Mouse (Mus musculus): ENCODE results near the gene Ctbs. TPM values are rescaled to one million over a fixed set of nuclear protein-coding genes. Genes with fewer than 3 reads are reported as not detected.

Gene Ctbs
- polyA plus RNA-seq, 1 experiment from 2014 or later = 8.3 TPM

DNA sequence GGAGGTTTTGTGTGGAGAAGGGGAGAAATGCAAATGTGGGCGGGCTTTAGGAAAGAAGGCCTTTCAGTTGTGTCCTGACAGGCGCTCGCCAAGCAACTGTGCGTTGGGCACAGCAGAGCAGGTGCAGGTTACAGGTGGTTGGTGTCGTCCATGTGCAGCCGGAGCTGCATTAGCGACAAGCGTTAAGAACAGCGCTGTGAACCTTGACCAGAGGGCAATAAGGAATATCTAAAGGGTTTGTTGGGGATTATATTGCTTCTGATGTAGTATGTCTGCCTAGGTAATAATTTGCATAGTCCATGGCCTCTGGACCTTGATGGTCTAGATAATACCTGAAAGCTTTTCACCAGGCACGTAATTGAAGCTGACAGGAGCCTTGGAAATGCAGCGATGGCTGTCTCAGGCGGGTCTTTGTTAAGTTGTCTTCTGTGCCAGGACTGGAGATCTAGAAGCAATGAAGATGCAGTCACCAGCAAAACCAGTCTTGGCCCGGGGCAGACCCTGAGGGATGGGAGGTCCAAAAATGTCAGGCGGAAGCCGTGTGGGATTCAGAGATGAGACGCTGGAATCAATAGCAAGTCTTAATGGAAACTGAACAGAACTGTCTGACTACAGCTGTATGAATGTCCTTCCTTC lies 42.4 kb upstream of the Ctbs start:
- WGBS = 42% methylated on average over 16 of the region's 16 CpGs
- ATAC-seq = peak; percentile 79
- H3K9ac ChIP-seq (ENCODE audit: low read depth, low read length) = no peak overlapping the region; the same call in 1 of the 2 replicates
- peaks cover 5% of the 10 kb centered on the region; the same call in 1 of the 2 replicates for H3K4me1 ChIP-seq (replicated peaks; ENCODE audit: control insufficient read depth, insufficient read depth, low read length)
- peak overlapping the region; percentile 89 for H3K27ac ChIP-seq (ENCODE audit: low read depth, low read length)
- no peaks in the 10 kb centered on the region for H3K9me3 ChIP-seq (ENCODE audit: control insufficient read depth)
- TF ChIP-seq CTCF (IDR thresholded peaks at IDR 0.05; ENCODE audit: low read depth) = no peak
- H3K27me3 ChIP-seq (replicated peaks; ENCODE audit: control insufficient read depth, insufficient read depth, low read length) = no peaks in the 10 kb centered on the region
- H3K4me2 ChIP-seq (replicated peaks; ENCODE audit: low read depth) = peak overlapping the region; percentile 55
- H3K36me3 ChIP-seq (ENCODE audit: control insufficient read depth, insufficient read depth) = no peaks in the 10 kb centered on the region
- 0 out of 2 replicates have a peak overlapping the region, but pooled peaks have one; percentile 16 for H3K4me3 ChIP-seq (ENCODE audit: low read depth, low read length)

DNA sequence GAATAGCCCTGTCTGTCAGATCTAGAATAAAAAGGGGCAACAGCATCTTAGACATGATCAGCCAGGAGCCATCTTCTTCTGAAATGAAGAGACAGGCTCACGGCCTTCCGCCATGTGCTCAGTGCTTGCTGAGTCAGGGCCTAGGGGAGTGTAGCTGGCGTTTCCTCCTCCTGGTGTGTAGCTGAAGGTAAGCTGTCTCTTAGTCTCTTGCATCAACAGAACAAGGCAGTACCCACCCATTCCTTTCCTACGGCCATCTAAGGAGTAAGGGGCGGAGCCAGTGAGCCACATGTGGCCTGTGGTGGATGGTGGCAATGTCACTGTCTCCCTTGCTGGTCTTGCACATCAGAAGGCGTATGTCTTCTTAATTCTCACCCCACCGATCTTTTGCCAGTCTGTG lies 39.5 kb upstream of the Ctbs start:
- H3K27me3 ChIP-seq (replicated peaks; ENCODE audit: control insufficient read depth, insufficient read depth, low read length) = no peaks in the 10 kb centered on the region
- no peak overlapping the region for H3K4me2 ChIP-seq (replicated peaks; ENCODE audit: low read depth)
- ATAC-seq = no peak
- H3K4me1 ChIP-seq (replicated peaks; ENCODE audit: control insufficient read depth, insufficient read depth, low read length) = peaks cover 7% of the 10 kb centered on the region; the same call in 1 of the 2 replicates
- TF ChIP-seq CTCF (IDR thresholded peaks at IDR 0.05; ENCODE audit: low read depth) = no peak
- no peaks in the 10 kb centered on the region for H3K36me3 ChIP-seq (ENCODE audit: control insufficient read depth, insufficient read depth)
- H3K9me3 ChIP-seq (ENCODE audit: control insufficient read depth) = no peaks in the 10 kb centered on the region
- H3K27ac ChIP-seq (ENCODE audit: low read depth, low read length) = peak overlapping the region; percentile 41; the same call in 1 of the 2 replicates
- no peak overlapping the region for H3K4me3 ChIP-seq (ENCODE audit: low read depth, low read length)
- 52% methylated on average over 7 of the region's 7 CpGs for WGBS
- H3K9ac ChIP-seq (ENCODE audit: low read depth, low read length) = no peak overlapping the region

DNA sequence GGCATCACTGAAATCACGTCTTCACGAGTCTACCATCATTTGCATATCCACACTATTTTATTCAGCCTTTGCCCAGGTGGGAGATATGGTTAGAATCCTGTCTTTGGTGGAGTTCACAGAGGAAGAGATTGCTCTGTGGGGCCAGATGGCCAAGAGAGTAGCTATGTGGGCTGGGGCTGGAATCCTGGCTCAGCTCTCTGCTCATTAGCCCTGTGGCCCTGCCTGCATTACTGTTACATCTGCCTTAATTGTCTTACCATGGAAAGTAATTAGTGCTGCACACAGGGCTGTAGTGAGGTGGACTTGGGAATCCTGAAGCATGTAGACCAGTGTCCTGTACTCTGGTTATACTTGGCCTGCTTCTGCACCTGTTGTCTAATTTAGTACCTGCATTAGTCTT lies 37.6 kb upstream of the Ctbs start:
- TF ChIP-seq CTCF (IDR thresholded peaks at IDR 0.05; ENCODE audit: low read depth) = no peak
- Histone ChIP-seq H3K4me1 (replicated peaks; ENCODE audit: control insufficient read depth, insufficient read depth, low read length) (peaks cover 9% of the 10 kb centered on the region; the same call in 1 of the 2 replicates), H3K36me3 (ENCODE audit: control insufficient read depth, insufficient read depth) (peaks cover 2% of the 10 kb centered on the region; the same call in 1 of the 2 replicates), H3K9me3 (ENCODE audit: control insufficient read depth) (no peaks in the 10 kb centered on the region), H3K4me3 (ENCODE audit: low read depth, low read length) (no peak overlapping the region), H3K4me2 (replicated peaks; ENCODE audit: low read depth) (no peak overlapping the region), H3K27me3 (replicated peaks; ENCODE audit: control insufficient read depth, insufficient read depth, low read length) (no peaks in the 10 kb centered on the region), H3K27ac (ENCODE audit: low read depth, low read length) (no peak overlapping the region; the same call in 1 of the 2 replicates), H3K9ac (ENCODE audit: low read depth, low read length) (no peak overlapping the region)
- ATAC-seq = no peak
- WGBS = 40% methylated on average over 2 of the region's 2 CpGs

DNA sequence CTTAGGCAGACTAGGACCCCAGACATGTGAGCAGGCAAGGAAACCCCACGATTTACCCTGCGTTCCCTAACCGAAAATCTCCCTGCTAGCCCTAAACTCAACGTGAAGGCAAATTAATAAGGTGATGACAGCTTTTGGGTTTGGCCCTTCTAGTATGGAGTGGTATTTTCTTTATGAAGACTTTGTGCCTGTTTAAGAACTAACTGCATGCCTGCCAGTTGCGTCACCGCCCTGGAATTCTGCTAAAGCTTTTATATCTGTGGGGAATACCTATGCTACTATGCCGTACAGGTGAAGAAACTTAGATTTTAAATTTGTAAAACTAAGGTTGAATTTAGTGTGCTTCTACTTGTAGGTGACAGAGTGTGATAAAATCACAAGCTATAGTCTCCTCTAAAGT lies 37.1 kb upstream of the Ctbs start:
- Histone ChIP-seq H3K36me3 (ENCODE audit: control insufficient read depth, insufficient read depth) (peaks cover 4% of the 10 kb centered on the region; the same call in 1 of the 2 replicates), H3K4me1 (replicated peaks; ENCODE audit: control insufficient read depth, insufficient read depth, low read length) (peaks cover 9% of the 10 kb centered on the region; the same call in 1 of the 2 replicates), H3K4me3 (ENCODE audit: low read depth, low read length) (no peak overlapping the region), H3K9ac (ENCODE audit: low read depth, low read length) (no peak overlapping the region), H3K27me3 (replicated peaks; ENCODE audit: control insufficient read depth, insufficient read depth, low read length) (no peaks in the 10 kb centered on the region), H3K27ac (ENCODE audit: low read depth, low read length) (no peak overlapping the region), H3K4me2 (replicated peaks; ENCODE audit: low read depth) (no peak overlapping the region), H3K9me3 (ENCODE audit: control insufficient read depth) (no peaks in the 10 kb centered on the region)
- ATAC-seq = no peak
- TF ChIP-seq CTCF (IDR thresholded peaks at IDR 0.05; ENCODE audit: low read depth) = no peak
- WGBS = 79% methylated on average over 7 of the region's 7 CpGs

DNA sequence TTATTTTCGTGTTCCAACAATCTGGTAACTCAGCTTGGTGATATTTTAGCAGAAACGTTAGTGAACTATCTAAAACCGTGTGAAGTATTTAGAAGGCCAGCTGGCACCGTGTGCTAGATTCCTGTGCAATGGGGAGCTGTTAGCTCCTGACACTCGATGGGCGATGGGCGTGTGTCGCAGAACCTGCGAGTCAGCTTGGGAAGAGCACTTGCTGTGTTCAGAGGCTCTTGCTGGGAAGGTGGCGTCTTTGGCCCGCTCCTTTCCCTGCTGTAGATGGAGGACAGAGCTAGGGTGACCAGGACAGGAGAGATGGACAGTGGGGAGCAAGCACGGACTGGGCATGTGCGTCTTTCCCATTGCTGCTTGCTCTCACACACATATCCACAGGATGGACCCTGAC lies 36.6 kb upstream of the Ctbs start:
- no peak overlapping the region for H3K4me2 ChIP-seq (replicated peaks; ENCODE audit: low read depth)
- H3K36me3 ChIP-seq (ENCODE audit: control insufficient read depth, insufficient read depth) = peaks cover 4% of the 10 kb centered on the region; the same call in 1 of the 2 replicates
- ATAC-seq = no peak
- H3K9me3 ChIP-seq (ENCODE audit: control insufficient read depth) = no peaks in the 10 kb centered on the region
- H3K4me3 ChIP-seq (ENCODE audit: low read depth, low read length) = no peak overlapping the region
- H3K27ac ChIP-seq (ENCODE audit: low read depth, low read length) = no peak overlapping the region
- no peak for TF ChIP-seq CTCF (IDR thresholded peaks at IDR 0.05; ENCODE audit: low read depth)
- peaks cover 9% of the 10 kb centered on the region; the same call in 1 of the 2 replicates for H3K4me1 ChIP-seq (replicated peaks; ENCODE audit: control insufficient read depth, insufficient read depth, low read length)
- no peaks in the 10 kb centered on the region for H3K27me3 ChIP-seq (replicated peaks; ENCODE audit: control insufficient read depth, insufficient read depth, low read length)
- 88% methylated on average over 13 of the region's 13 CpGs for WGBS
- no peak overlapping the region for H3K9ac ChIP-seq (ENCODE audit: low read depth, low read length)

DNA sequence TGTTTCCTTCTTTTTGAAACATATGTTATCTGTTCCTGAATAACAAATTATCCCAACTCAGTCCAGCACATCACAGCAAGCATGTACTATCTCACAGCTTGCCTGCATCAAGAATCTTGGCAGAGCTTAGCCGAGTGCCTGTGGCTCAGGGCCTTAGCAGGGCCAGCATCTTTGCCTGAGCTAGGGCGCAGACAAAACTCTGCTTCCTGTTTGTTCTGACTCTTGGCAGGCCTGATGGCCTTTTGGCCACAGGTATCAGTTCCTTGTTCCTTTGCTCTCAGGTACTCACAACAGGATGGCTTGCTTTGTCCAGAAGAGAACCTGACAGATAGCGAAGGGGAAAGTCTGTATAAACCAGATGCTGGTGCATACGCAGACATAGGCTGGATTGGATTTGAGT lies 35.6 kb upstream of the Ctbs start:
- Histone ChIP-seq H3K9me3 (ENCODE audit: control insufficient read depth) (no peaks in the 10 kb centered on the region), H3K4me1 (replicated peaks; ENCODE audit: control insufficient read depth, insufficient read depth, low read length) (peaks cover 9% of the 10 kb centered on the region; the same call in 1 of the 2 replicates), H3K27ac (ENCODE audit: low read depth, low read length) (peak overlapping the region; percentile 57; the same call in 1 of the 2 replicates), H3K4me3 (ENCODE audit: low read depth, low read length) (no peak overlapping the region), H3K27me3 (replicated peaks; ENCODE audit: control insufficient read depth, insufficient read depth, low read length) (no peaks in the 10 kb centered on the region), H3K4me2 (replicated peaks; ENCODE audit: low read depth) (no peak overlapping the region), H3K36me3 (ENCODE audit: control insufficient read depth, insufficient read depth) (peaks cover 12% of the 10 kb centered on the region; the same call in 1 of the 2 replicates), H3K9ac (ENCODE audit: low read depth, low read length) (no peak overlapping the region)
- ATAC-seq = no peak
- 74% methylated on average over 4 of the region's 4 CpGs for WGBS
- no peak for TF ChIP-seq CTCF (IDR thresholded peaks at IDR 0.05; ENCODE audit: low read depth)
